Mouse (Mus musculus) ovary, postnatal 36 days (tissue): ENCODE measurements at regions not wholly inside any gene's neighbourhood (a gene's known extent, or its start where the extent isn't known, plus 50 kb on each side); places are given as distances from the start of the nearest gene placed in this dataset.

Experiments
- DNase-seq: peaks from one replicate; pipeline ENCODE4 v3.0.0; 2022; ENCODE audit warnings: low spot score, mixed read lengths

DNA sequence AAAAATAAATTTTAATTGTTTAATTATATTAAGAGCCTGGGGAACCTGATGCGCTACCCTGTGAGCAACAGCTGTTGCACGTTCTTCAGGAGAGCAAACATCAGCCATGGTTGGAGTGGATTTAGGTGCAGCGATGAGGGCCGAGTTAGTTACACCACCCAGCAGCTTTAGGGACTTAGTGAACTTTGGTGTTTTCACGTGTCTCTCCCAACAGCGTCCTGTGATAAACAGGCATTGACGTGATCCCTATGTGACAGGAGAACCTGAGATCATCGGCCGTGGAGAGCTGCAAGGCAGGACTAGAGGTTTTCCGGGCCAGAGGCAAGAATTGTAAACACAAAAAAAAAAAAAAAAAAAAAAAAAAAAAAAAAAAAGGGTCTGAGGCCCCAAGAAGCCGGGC, 52.1 kb upstream of the Foxq1 start:
- DNase-seq, result no peak

DNA sequence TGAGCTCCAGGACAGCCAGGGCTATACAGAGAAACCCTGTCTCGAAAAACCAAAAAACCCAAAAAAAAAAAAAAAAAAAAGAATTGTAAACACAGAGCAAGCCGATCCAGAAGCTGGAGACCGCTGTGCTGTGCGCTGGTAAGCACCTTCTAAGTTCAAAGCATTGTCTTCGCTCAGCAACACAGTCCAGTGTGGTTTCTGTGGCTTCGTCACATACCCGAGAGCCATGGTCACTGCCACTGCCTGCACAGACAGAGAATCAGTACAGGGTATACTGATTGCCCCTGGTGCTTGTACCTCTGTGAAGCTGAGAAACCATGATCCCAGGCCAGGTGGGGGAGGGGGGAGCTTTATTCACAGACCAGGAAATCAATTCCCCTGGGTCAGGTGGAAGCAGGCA, 51.6 kb upstream of the Foxq1 start:
- no peak for DNase-seq

DNA sequence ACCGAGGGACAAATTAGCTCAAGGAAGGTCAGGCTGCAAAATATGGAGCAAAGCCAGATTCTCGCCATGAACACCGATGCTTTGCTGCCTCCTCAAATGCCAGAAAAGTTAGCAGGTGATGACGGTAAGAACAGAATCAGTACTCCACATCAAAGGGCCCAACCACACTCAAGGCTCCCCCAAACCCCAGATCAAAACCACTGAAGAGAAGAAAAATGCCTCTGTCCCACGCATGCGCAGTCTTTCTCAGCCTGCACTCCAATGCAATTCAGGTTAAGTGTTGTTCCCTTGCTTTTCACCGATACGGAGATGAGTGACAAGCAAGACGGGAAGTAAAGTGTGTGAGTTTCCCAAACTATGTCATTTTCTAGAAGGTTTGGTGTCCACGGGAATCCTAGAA, 50.5 kb upstream of the Foxq1 start:
- DNase-seq, result no peak
